Mouse (Mus musculus): Measurements from ENCODE around the gene Creld2. TPM values are rescaled to one million over a fixed set of nuclear protein-coding genes. Genes with fewer than 3 reads are reported as not detected.

The Creld2 gene
- polyA plus RNA-seq, 1 experiment from 2014 or later, result 71.9 TPM

- no peaks in the 10 kb centered on the region for H3K36me3 ChIP-seq
- 70% methylated on average over 6 of the region's 6 CpGs for WGBS
- no peaks in the 10 kb centered on the region for H3K9me3 ChIP-seq
- no peak overlapping the region for H3K27ac ChIP-seq
- no peaks in the 10 kb centered on the region for H3K27me3 ChIP-seq
- no peak overlapping the region for H3K4me2 ChIP-seq (replicated peaks)
- no peak overlapping the region for H3K9ac ChIP-seq
- no peak for ATAC-seq (ENCODE audit: insufficient number of reproducible peaks, insufficient read depth, low FRiP score, low TSS enrichment)
- H3K4me3 ChIP-seq, result no peak overlapping the region
- peaks cover 26% of the 10 kb centered on the region for H3K4me1 ChIP-seq
Measured at GRCm38 (mm10) chr15:88855896-88856417, 36.5 kb downstream of the Creld2 start.

GRCm38 (mm10) chr15:88856613-88857012, 37.2 kb downstream of the Creld2 start:
- no peak for ATAC-seq (ENCODE audit: insufficient number of reproducible peaks, insufficient read depth, low FRiP score, low TSS enrichment)
- no peaks in the 10 kb centered on the region for H3K9me3 ChIP-seq
- 83% methylated on average over 5 of the region's 5 CpGs for WGBS
- peaks cover 24% of the 10 kb centered on the region for H3K4me1 ChIP-seq
- H3K27ac ChIP-seq, result no peak overlapping the region
- no peaks in the 10 kb centered on the region for H3K27me3 ChIP-seq
- no peak overlapping the region for H3K4me3 ChIP-seq
- H3K4me2 ChIP-seq (replicated peaks), result no peak overlapping the region
- H3K9ac ChIP-seq, result no peak overlapping the region
- H3K36me3 ChIP-seq, result no peaks in the 10 kb centered on the region

- Histone ChIP-seq H3K27me3 (no peaks in the 10 kb centered on the region), H3K4me2 (replicated peaks) (no peak overlapping the region), H3K27ac (no peak overlapping the region), H3K9me3 (no peaks in the 10 kb centered on the region), H3K4me1 (peaks cover 25% of the 10 kb centered on the region), H3K9ac (no peak overlapping the region), H3K36me3 (no peaks in the 10 kb centered on the region), H3K4me3 (no peak overlapping the region)
- ATAC-seq (ENCODE audit: insufficient number of reproducible peaks, insufficient read depth, low FRiP score, low TSS enrichment), result no peak
- 90% methylated on average over 7 of the region's 7 CpGs for WGBS
Measured at GRCm38 (mm10) chr15:88857361-88857760, 37.9 kb downstream of the Creld2 start.

- Histone ChIP-seq H3K4me2 (replicated peaks) (no peak overlapping the region), H3K36me3 (no peaks in the 10 kb centered on the region), H3K4me3 (no peak overlapping the region), H3K27ac (no peak overlapping the region), H3K4me1 (peaks cover 25% of the 10 kb centered on the region), H3K9ac (no peak overlapping the region), H3K9me3 (no peaks in the 10 kb centered on the region), H3K27me3 (no peaks in the 10 kb centered on the region)
- no peak for ATAC-seq (ENCODE audit: insufficient number of reproducible peaks, insufficient read depth, low FRiP score, low TSS enrichment)
- 92% methylated on average over 3 of the region's 3 CpGs for WGBS
Measured at GRCm38 (mm10) chr15:88858141-88858541, 38.7 kb downstream of the Creld2 start.

- ATAC-seq (ENCODE audit: insufficient number of reproducible peaks, insufficient read depth, low FRiP score, low TSS enrichment), result no peak
- H3K9ac ChIP-seq, result no peak overlapping the region
- peaks cover 25% of the 10 kb centered on the region for H3K4me1 ChIP-seq
- no peak overlapping the region for H3K4me3 ChIP-seq
- no peaks in the 10 kb centered on the region for H3K9me3 ChIP-seq
- H3K27me3 ChIP-seq, result no peaks in the 10 kb centered on the region
- H3K4me2 ChIP-seq (replicated peaks), result no peak overlapping the region
- 68% methylated on average over 2 of the region's 2 CpGs for WGBS
- H3K36me3 ChIP-seq, result no peaks in the 10 kb centered on the region
- no peak overlapping the region for H3K27ac ChIP-seq
Measured at GRCm38 (mm10) chr15:88858707-88859106, 39.3 kb downstream of the Creld2 start.

GRCm38 (mm10) chr15:88859206-88859970, 39.9 kb downstream of the Creld2 start:
- Histone ChIP-seq H3K27me3 (no peaks in the 10 kb centered on the region), H3K4me1 (peaks cover 24% of the 10 kb centered on the region), H3K27ac (no peak overlapping the region), H3K4me2 (replicated peaks) (no peak overlapping the region), H3K9ac (no peak overlapping the region; the same call in 1 of the 2 replicates), H3K9me3 (no peaks in the 10 kb centered on the region), H3K4me3 (no peak overlapping the region), H3K36me3 (peaks cover 2% of the 10 kb centered on the region)
- WGBS, result 61% methylated on average over 8 of the region's 8 CpGs
- ATAC-seq (ENCODE audit: insufficient number of reproducible peaks, insufficient read depth, low FRiP score, low TSS enrichment), result no peak

GRCm38 (mm10) chr15:88860781-88861180, 41.3 kb downstream of the Creld2 start:
- WGBS, result 91% methylated on average over 3 of the region's 3 CpGs
- H3K4me3 ChIP-seq, result no peak overlapping the region
- no peak overlapping the region for H3K9ac ChIP-seq
- peaks cover 15% of the 10 kb centered on the region for H3K36me3 ChIP-seq
- no peak for ATAC-seq (ENCODE audit: insufficient number of reproducible peaks, insufficient read depth, low FRiP score, low TSS enrichment)
- H3K4me1 ChIP-seq, result peaks cover 21% of the 10 kb centered on the region
- H3K27ac ChIP-seq, result no peak overlapping the region
- H3K27me3 ChIP-seq, result no peaks in the 10 kb centered on the region
- no peak overlapping the region for H3K4me2 ChIP-seq (replicated peaks)
- no peaks in the 10 kb centered on the region for H3K9me3 ChIP-seq

- ATAC-seq (ENCODE audit: insufficient number of reproducible peaks, insufficient read depth, low FRiP score, low TSS enrichment), result peak; percentile 78
- peak within 1 kb of the TSS; percentile 96 for H3K27ac ChIP-seq
- H3K9me3 ChIP-seq, result no peaks in the 10 kb centered on the region
- no peaks in the 10 kb centered on the region for H3K27me3 ChIP-seq
- peak within 1 kb of the TSS; percentile 95 for H3K4me3 ChIP-seq
- peak within 1 kb of the TSS; percentile 90 for H3K9ac ChIP-seq
- under 1% methylated on average over 107 of the region's 107 CpGs for WGBS
- H3K4me2 ChIP-seq (replicated peaks), result peak within 1 kb of the TSS; percentile 97
- H3K4me1 ChIP-seq, result peaks cover 30% of the 10 kb centered on the region
- peaks cover 15% of the 10 kb centered on the region for H3K36me3 ChIP-seq
Measured at GRCm38 (mm10) chr15:88861772-88862622, 42.6 kb downstream of the Creld2 start, which contains the start of gene Pim3. Gene Pim3 (plus strand): TSS chr15:88862186.

GRCm38 (mm10) chr15:88862881-88863694, 43.6 kb downstream of the Creld2 start:
- peak overlapping the region; percentile 95 for H3K4me3 ChIP-seq
- H3K27ac ChIP-seq, result peak overlapping the region; percentile 96
- H3K4me2 ChIP-seq (replicated peaks), result peak overlapping the region; percentile 97
- peaks cover 15% of the 10 kb centered on the region for H3K36me3 ChIP-seq
- peaks cover 36% of the 10 kb centered on the region for H3K4me1 ChIP-seq
- WGBS, result under 1% methylated on average over 95 of the region's 98 CpGs
- no peaks in the 10 kb centered on the region for H3K9me3 ChIP-seq
- H3K9ac ChIP-seq, result peak overlapping the region; percentile 90
- H3K27me3 ChIP-seq, result no peaks in the 10 kb centered on the region
- ATAC-seq (ENCODE audit: insufficient number of reproducible peaks, insufficient read depth, low FRiP score, low TSS enrichment), result 0 out of 2 replicates have a peak, but pooled peaks have one; percentile 3

GRCm38 (mm10) chr15:88863695-88864231, 44.3 kb downstream of the Creld2 start:
- peaks cover 36% of the 10 kb centered on the region for H3K4me1 ChIP-seq
- no peaks in the 10 kb centered on the region for H3K27me3 ChIP-seq
- H3K4me3 ChIP-seq, result peak overlapping the region; percentile 95
- H3K4me2 ChIP-seq (replicated peaks), result peak overlapping the region; percentile 97
- H3K36me3 ChIP-seq, result peaks cover 15% of the 10 kb centered on the region
- peak overlapping the region; percentile 90 for H3K9ac ChIP-seq
- whole genome bisulfite sequencing, result 1% methylated on average over 39 of the region's 39 CpGs
- H3K9me3 ChIP-seq, result no peaks in the 10 kb centered on the region
- ATAC-seq (ENCODE audit: insufficient number of reproducible peaks, insufficient read depth, low FRiP score, low TSS enrichment), result peak; percentile 84
- peak overlapping the region; percentile 96 for H3K27ac ChIP-seq

All from embryonic facial prominence, embryonic 12.5 days (tissue).